Mouse (Mus musculus) liver, postnatal 0 days (tissue): ENCODE measurements at regions not wholly inside any gene's neighbourhood (a gene's known extent, or its start where the extent isn't known, plus 50 kb on each side); places are given as distances from the start of the nearest gene placed in this dataset.
A peak's percentile ranks its signal among the peaks of the same experiment; 100 is the strongest.

Experiments
- ATAC-seq: fragments of 200-750 bp; cut with Nextera tagmentation; 2 replicates; pipeline ENCODE4 v1.8.0; 2017; ENCODE audit warnings: mild to moderate bottlenecking, moderate library complexity
- DNase-seq: peaks from one replicate; pipeline ENCODE4 v3.0.0-alpha.2; 2016
- H3K27ac ChIP-seq: fragments of 300-500 bp; sonication (generic); 2 replicates; pipeline ENCODE4 v1.5.1; 2014; ENCODE audit warnings: antibody characterized with exemption, moderate library complexity, mild to moderate bottlenecking, low read depth
- H3K27me3 ChIP-seq: fragments of 300-500 bp; sonication (generic); 2 replicates; pipeline ENCODE4 v1.6.1; 2014; ENCODE audit warnings: low read length, control low read depth, mixed read lengths; ENCODE audit not compliant: insufficient read depth
- H3K36me3 ChIP-seq: fragments of 300-500 bp; sonication (generic); replicated peaks from 2 replicates; pipeline ENCODE4 v1.6.1; 2014; ENCODE audit warnings: mild to moderate bottlenecking, control low read depth, low read length, moderate library complexity, mixed read lengths; ENCODE audit not compliant: insufficient read depth
- H3K4me1 ChIP-seq: fragments of 300-500 bp; sonication (generic); 2 replicates; pipeline ENCODE4 v1.6.1; 2014; ENCODE audit warnings: antibody characterized with exemption, mild to moderate bottlenecking, control low read depth; ENCODE audit not compliant: insufficient read depth
- H3K4me2 ChIP-seq: fragments of 300-500 bp; sonication (generic); 2 replicates; pipeline ENCODE4 v1.6.1; 2014; ENCODE audit warnings: low read depth, mild to moderate bottlenecking, low read length, moderate library complexity, mixed read lengths
- H3K4me3 ChIP-seq: fragments of 300-500 bp; sonication (generic); 2 replicates; pipeline ENCODE4 v1.5.1; 2014; ENCODE audit warnings: low read depth, low read length
- H3K9ac ChIP-seq: fragments of 300-500 bp; sonication (generic); replicated peaks from 2 replicates; pipeline ENCODE4 v1.6.1; 2014; ENCODE audit warnings: mild to moderate bottlenecking, moderate library complexity
- H3K9me3 ChIP-seq: fragments of 300-500 bp; sonication (generic); 2 replicates; pipeline ENCODE4 v1.6.1; 2016; ENCODE audit warnings: mild to moderate bottlenecking, control low read depth, low read length, mixed read lengths
- CTCF ChIP-seq: sonication (generic); IDR thresholded peaks from 2 replicates; pipeline ENCODE4 v1.5.1; 2016; ENCODE audit warnings: antibody characterized with exemption, low read depth
- EP300 ChIP-seq: IDR thresholded peaks from 2 replicates; pipeline ENCODE4 v1.6.1; 2016; ENCODE audit warnings: antibody characterized with exemption, low read depth, mild to moderate bottlenecking
- WGBS: fragments of 180-500 bp; shearing (Covaris S2); extraction: QIAGEN DNeasy Blood & Tissue Kit; methylation state at CpG from one replicate; pipeline ENCODE4 v1.1.7; 2014; ENCODE audit not compliant: insufficient replicate concordance; 5-methylcytosine and 5-hydroxymethylcytosine counted together

DNA sequence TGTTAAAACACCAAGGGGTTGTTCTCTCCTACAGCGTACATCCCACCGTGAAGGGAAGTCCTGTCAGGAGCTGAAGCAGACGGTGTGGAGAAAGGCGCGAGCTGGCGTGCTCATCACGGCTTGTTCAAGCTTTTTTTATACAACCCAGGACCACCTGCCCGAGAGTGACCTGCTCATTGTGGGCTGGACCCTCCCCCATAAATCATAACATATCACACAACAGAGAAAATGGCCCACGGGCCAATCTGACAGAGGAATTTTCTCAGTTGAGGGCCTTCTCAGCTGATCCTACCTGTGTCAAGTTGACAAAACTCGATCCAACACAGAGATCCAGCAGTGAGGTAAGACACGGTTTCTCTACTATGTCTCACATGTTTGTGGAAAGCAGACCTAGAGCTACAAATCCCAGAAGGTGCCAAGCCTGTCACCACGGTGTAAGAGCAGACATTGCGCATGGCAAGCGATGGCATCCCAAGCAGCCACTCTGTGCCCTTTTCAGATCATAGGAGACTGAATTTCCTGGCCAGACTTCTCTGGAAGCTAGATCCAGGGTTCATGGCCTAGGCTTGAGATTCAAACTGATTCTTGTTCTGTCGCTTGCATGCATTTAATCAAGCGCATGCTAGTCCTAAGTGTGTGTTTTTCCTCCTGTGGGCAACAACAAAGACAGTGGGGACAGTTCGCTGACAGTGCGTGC is 64.6 kb upstream of the 1700021F07Rik start:
- H3K4me3 ChIP-seq: no peak overlapping the region
- no peak overlapping the region for H3K4me2 ChIP-seq
- TF ChIP-seq CTCF: no peak
- H3K4me1 ChIP-seq: no peaks in the 10 kb centered on the region
- H3K9ac ChIP-seq: no peak overlapping the region
- ATAC-seq: no peak
- peak; percentile 8 for DNase-seq
- H3K27ac ChIP-seq: no peak overlapping the region
- H3K36me3 ChIP-seq: no peaks in the 10 kb centered on the region
- H3K27me3 ChIP-seq: no peaks in the 10 kb centered on the region
- 81% methylated on average over 18 of the region's 18 CpGs for WGBS
- peaks cover 3% of the 10 kb centered on the region for H3K9me3 ChIP-seq

DNA sequence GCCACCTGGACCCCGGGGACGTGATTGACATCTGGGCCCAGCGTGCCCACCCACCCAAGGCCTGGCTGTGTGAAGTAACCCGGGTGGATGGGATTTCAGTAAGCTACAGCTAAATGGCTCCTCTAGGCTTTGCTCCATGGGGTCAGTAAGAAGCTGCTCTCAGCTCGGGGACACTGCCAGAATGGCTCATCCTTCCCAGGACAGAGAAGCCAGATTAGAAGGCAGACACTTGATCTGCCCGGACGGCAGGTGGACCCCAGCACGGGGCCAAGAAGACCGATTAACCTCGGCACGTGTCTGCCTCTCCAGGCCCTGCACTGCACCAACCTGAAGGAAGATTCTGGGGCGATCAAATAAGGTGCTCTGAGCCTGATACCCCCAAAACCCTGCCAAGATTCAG is 63.5 kb upstream of the 1700021F07Rik start:
- Histone ChIP-seq H3K4me3 (no peak overlapping the region), H3K9ac (no peak overlapping the region), H3K27ac (no peak overlapping the region), H3K4me1 (no peaks in the 10 kb centered on the region), H3K36me3 (no peaks in the 10 kb centered on the region), H3K27me3 (no peaks in the 10 kb centered on the region), H3K9me3 (peaks cover 3% of the 10 kb centered on the region), H3K4me2 (no peak overlapping the region)
- ATAC-seq (no peak), DNase-seq (peak; percentile 10)
- TF ChIP-seq EP300 (no peak), CTCF (no peak)
- 74% methylated on average over 12 of the region's 12 CpGs for WGBS

DNA sequence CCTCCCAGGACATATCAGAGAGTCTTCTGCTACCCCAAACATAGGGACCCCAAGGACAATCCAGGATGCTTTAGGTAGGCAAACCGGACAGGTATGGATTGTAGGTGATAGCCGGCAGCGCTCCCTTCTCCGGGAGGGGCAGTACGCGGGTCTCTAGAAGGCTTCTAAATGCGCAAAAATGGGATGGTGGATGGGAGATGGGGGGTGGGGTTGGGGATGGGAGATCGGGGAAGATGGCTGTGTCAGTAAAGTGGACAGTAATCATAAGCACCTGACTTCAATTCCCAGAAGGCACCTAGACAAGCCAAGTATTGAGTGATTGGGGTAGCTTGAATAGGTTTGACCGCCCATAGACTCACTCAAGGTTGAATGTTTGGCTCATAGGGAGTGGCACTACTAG is 59.1 kb upstream of the 1700021F07Rik start:
- Histone ChIP-seq H3K4me3 (no peak overlapping the region), H3K27ac (no peak overlapping the region), H3K4me1 (no peaks in the 10 kb centered on the region), H3K9ac (no peak overlapping the region), H3K27me3 (no peaks in the 10 kb centered on the region), H3K36me3 (no peaks in the 10 kb centered on the region), H3K4me2 (no peak overlapping the region), H3K9me3 (no peaks in the 10 kb centered on the region)
- ATAC-seq: no peak
- WGBS: 83% methylated on average over 9 of the region's 9 CpGs
- TF ChIP-seq EP300: no peak
- no peak for TF ChIP-seq CTCF
- DNase-seq: peak; percentile 4

DNA sequence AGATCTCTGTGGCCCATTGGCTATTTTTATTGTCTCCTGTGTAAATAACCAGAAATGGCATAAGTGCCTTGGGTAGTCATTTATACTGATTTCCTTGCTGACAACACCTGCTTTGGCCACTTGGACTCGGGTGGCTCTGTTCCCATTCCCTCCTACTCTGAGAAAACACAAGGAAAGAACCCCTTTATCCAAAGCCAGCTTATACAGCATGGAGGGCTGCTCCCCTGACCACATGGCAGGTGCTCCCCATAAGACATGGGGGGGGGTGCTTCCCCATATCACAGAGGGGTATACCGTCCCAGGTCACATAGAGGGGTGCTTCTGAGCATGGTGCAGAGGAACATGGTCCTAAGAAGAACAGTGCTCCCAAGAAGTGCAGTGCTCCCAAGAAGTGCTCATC is 57.8 kb upstream of the 1700021F07Rik start:
- 79% methylated on average over 2 of the region's 2 CpGs for WGBS

DNA sequence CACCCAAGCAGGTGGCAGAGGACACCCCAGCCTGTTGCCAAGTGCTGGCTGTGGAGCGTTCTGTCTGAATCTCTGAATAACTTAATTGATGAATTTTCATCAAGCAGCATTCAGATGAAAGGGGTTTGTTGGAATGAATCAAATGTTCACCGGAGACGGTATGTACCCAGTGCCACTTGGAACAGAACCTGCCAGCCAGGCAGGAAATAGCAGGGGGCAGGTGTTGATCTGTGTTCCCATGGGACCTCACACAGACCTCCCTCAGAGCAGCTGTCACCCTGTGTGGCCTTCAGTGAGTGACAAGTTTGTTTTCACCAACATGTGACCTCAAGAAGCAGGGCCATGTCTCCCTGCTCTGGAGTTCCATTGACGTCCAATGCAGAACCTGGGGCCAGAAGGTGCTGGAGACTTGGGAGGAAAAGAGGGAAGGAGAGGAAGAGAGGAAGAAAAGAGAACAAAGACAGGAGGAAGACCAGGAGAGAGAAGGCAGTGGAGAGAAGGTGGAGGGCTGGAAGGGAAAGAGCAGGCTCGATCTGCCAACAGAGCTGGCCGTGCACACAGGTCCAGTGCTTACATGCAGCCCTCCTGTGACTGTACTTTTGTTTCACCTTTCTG is 57.3 kb upstream of the 1700021F07Rik start:
- DNase-seq (peak; percentile 14), ATAC-seq (peak; percentile 62; the same call in 1 of the 2 replicates)
- TF ChIP-seq CTCF: no peak
- TF ChIP-seq EP300: no peak
- H3K27me3 ChIP-seq: no peaks in the 10 kb centered on the region
- no peaks in the 10 kb centered on the region for H3K36me3 ChIP-seq
- WGBS: 72% methylated on average over 6 of the region's 6 CpGs
- H3K27ac ChIP-seq: no peak overlapping the region
- no peak overlapping the region for H3K9ac ChIP-seq
- H3K9me3 ChIP-seq: no peaks in the 10 kb centered on the region
- no peak overlapping the region for H3K4me3 ChIP-seq
- H3K4me2 ChIP-seq: no peak overlapping the region
- H3K4me1 ChIP-seq: no peaks in the 10 kb centered on the region

More for the DNA sequence above, 57.8 kb upstream of the 1700021F07Rik start:
- Histone ChIP-seq H3K27ac (no peak overlapping the region), H3K4me3 (no peak overlapping the region), H3K9me3 (no peaks in the 10 kb centered on the region), H3K36me3 (no peaks in the 10 kb centered on the region), H3K9ac (no peak overlapping the region), H3K4me2 (no peak overlapping the region), H3K4me1 (no peaks in the 10 kb centered on the region), H3K27me3 (no peaks in the 10 kb centered on the region)
- ATAC-seq (no peak), DNase-seq (peak; percentile 8)
- TF ChIP-seq EP300: no peak
- no peak for TF ChIP-seq CTCF

DNA sequence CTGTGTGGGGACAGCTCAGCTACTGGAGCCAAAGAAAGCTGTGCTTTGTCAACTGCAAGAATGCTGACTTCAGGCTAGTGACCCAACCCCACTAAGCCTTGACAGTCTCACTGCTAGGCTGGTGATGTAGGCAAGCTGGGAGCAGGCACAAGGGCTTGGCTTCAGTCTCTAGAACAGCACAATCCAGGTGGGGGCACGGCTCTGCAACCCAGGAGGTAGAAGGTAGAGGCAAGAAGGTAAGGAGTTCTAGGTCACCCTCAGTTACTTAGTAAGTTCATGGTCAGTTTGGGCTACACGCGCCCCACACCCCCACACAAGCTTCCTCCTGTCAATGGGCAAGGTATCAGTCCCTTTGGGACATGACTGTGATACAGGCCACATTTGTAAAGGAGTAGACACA is 54.2 kb upstream of the 1700021F07Rik start:
- TF ChIP-seq CTCF (no peak), EP300 (no peak)
- Histone ChIP-seq H3K36me3 (no peaks in the 10 kb centered on the region), H3K4me3 (no peak overlapping the region), H3K4me1 (no peaks in the 10 kb centered on the region), H3K27me3 (no peaks in the 10 kb centered on the region), H3K9ac (no peak overlapping the region), H3K9me3 (no peaks in the 10 kb centered on the region), H3K27ac (no peak overlapping the region), H3K4me2 (no peak overlapping the region)
- DNase-seq: peak; percentile 9
- ATAC-seq: no peak
- WGBS: 75% methylated on average over 3 of the region's 3 CpGs
